In genomic region chr14:31429004-31429395, GRCm38 (mm10) we compare ENCODE assay signal across 11 mouse cellular contexts. TPM values are rescaled to one million over a fixed set of nuclear protein-coding genes. Genes with fewer than 3 reads are reported as not detected.
DNase-seq lines count a peak whose midpoint lies in the region; ATAC-seq and TF ChIP-seq lines count a peak whose summit lies in the region.
"Had no signal": no experiment of that assay in that cellular context is flagged by ENCODE, and none has a peak within 500 bp of the region (broad histone marks: within the 10 kb centered on the region; RNA-seq: fewer than 3 reads in every experiment).

No protein-coding gene starts in this region.

- H3K4me1 ChIP-seq in heart, embryonic 15.5 days (replicated peaks), result peaks cover 48% of the 10 kb centered on the region
- H3K4me1 ChIP-seq in midbrain, embryonic 11.5 days (ENCODE audit: control insufficient read depth, insufficient read depth, low read length), result no peaks in the 10 kb centered on the region
- H3K4me1 ChIP-seq in midbrain, embryonic 13.5 days (replicated peaks), result peaks cover 31% of the 10 kb centered on the region
- H3K4me1 ChIP-seq in stomach, postnatal 0 days (replicated peaks; ENCODE audit: control insufficient read depth, insufficient read depth), result peaks cover 11% of the 10 kb centered on the region; the same call in 1 of the 2 replicates

- intact Hi-C loops in heart, postnatal 36 days (cut with DNase I), result no loop called here

- no peaks in the 10 kb centered on the region for H3K9me3 ChIP-seq in heart, embryonic 15.5 days (replicated peaks)
- H3K9me3 ChIP-seq in midbrain, embryonic 11.5 days (ENCODE audit: control insufficient read depth, low read length), result no peaks in the 10 kb centered on the region; the same call in none of the 2 replicates
- H3K9me3 ChIP-seq in midbrain, embryonic 13.5 days, result peaks cover 4% of the 10 kb centered on the region; the same call in 1 of the 2 replicates
- H3K9me3 ChIP-seq in stomach, postnatal 0 days (ENCODE audit: control insufficient read depth, low read length), result no peaks in the 10 kb centered on the region
- H3K9me3 ChIP-seq: G1E had no signal

- no peak for TF ChIP-seq EP300 in stomach, postnatal 0 days (optimal IDR thresholded peaks at IDR 0.05)

- peak; percentile 33 for DNase-seq in adrenal gland, adult 2 months
- DNase-seq in adrenal gland, adult (ENCODE audit: inconsistent age in 2 of 2, low spot score in 1 of 2), result no peak
- DNase-seq in heart, postnatal 36 days, result no peak
- peak; percentile 66 for DNase-seq in midbrain, embryonic 11.5 days (ENCODE audit: low spot score, missing footprints)
- DNase-seq in stomach, postnatal 0 days (ENCODE audit: low spot score), result peak; percentile 37
- no peak for DNase-seq in thymus, postnatal 10 days (ENCODE audit: low spot score in 2 of 2)

- peak overlapping the region; percentile 84 for H3K27ac ChIP-seq in heart, embryonic 15.5 days
- H3K27ac ChIP-seq in midbrain, embryonic 11.5 days (ENCODE audit: low read depth, low read length), result no peak overlapping the region
- H3K27ac ChIP-seq in midbrain, embryonic 13.5 days, result no peak overlapping the region
- peak overlapping the region; percentile 76 for H3K27ac ChIP-seq in stomach, postnatal 0 days (replicated peaks)
- H3K27ac ChIP-seq: limb, embryonic 12.5 days; midbrain, embryonic 10.5 days had no signal

- WGBS in heart, embryonic 15.5 days, result 21% methylated on average over 5 of the region's 5 CpGs
- WGBS in midbrain, embryonic 11.5 days, result 64% methylated on average over 5 of the region's 5 CpGs
- WGBS in midbrain, embryonic 13.5 days, result 63% methylated on average over 5 of the region's 5 CpGs
- 27% methylated on average over 5 of the region's 5 CpGs for WGBS in stomach, postnatal 0 days

- no peak for TF ChIP-seq CTCF in stomach, postnatal 0 days (IDR thresholded peaks at IDR 0.05; ENCODE audit: low read depth)

- H3K36me3 ChIP-seq in heart, embryonic 15.5 days, result 0 out of 2 replicates have a peak, but pooled peaks cover 4% of the 10 kb centered on the region
- no peaks in the 10 kb centered on the region for H3K36me3 ChIP-seq in midbrain, embryonic 11.5 days (ENCODE audit: control insufficient read depth, insufficient read depth, low read length)
- H3K36me3 ChIP-seq in midbrain, embryonic 13.5 days, result peaks cover 50% of the 10 kb centered on the region
- H3K36me3 ChIP-seq in stomach, postnatal 0 days (ENCODE audit: control insufficient read depth, insufficient read depth, low read length), result no peaks in the 10 kb centered on the region
- H3K36me3 ChIP-seq: G1E had no signal

- H3K4me2 ChIP-seq in heart, embryonic 15.5 days, result peak overlapping the region; percentile 46
- H3K4me2 ChIP-seq in midbrain, embryonic 11.5 days, result no peak overlapping the region
- H3K4me2 ChIP-seq in midbrain, embryonic 13.5 days (replicated peaks), result no peak overlapping the region
- peak overlapping the region; percentile 43 for H3K4me2 ChIP-seq in stomach, postnatal 0 days (replicated peaks; ENCODE audit: low read depth)
- H3K4me2 ChIP-seq: limb, embryonic 12.5 days had no signal

- no peaks in the 10 kb centered on the region for H3K27me3 ChIP-seq in heart, embryonic 15.5 days
- H3K27me3 ChIP-seq in midbrain, embryonic 11.5 days (ENCODE audit: control insufficient read depth, insufficient read depth, low read length), result no peaks in the 10 kb centered on the region
- H3K27me3 ChIP-seq in midbrain, embryonic 13.5 days, result no peaks in the 10 kb centered on the region
- no peaks in the 10 kb centered on the region for H3K27me3 ChIP-seq in stomach, postnatal 0 days (ENCODE audit: control insufficient read depth, insufficient read depth, low read length)
- H3K27me3 ChIP-seq: limb, embryonic 12.5 days had no signal

- no peak; the same call in 1 of the 2 replicates for ATAC-seq in heart, embryonic 15.5 days (replicated peaks; ENCODE audit: insufficient number of reproducible peaks, insufficient read depth, low FRiP score, low read depth)
- ATAC-seq in midbrain, embryonic 11.5 days (ENCODE audit: low FRiP score), result no peak
- ATAC-seq in midbrain, embryonic 13.5 days, result no peak
- ATAC-seq in stomach, postnatal 0 days (ENCODE audit: low FRiP score, low TSS enrichment), result no peak

- H3K4me3 ChIP-seq in heart, embryonic 15.5 days, result peak overlapping the region; percentile 14
- no peak overlapping the region for H3K4me3 ChIP-seq in midbrain, embryonic 11.5 days (ENCODE audit: low read depth, low read length)
- H3K4me3 ChIP-seq in midbrain, embryonic 13.5 days (replicated peaks), result no peak overlapping the region
- no peak overlapping the region for H3K4me3 ChIP-seq in stomach, postnatal 0 days (ENCODE audit: low read depth, low read length)
- H3K4me3 ChIP-seq: limb, embryonic 12.5 days; midbrain, embryonic 10.5 days had no signal

- peak overlapping the region; percentile 34; the same call in 1 of the 2 replicates for H3K9ac ChIP-seq in heart, embryonic 15.5 days
- no peak overlapping the region for H3K9ac ChIP-seq in midbrain, embryonic 11.5 days (ENCODE audit: low read length)
- no peak overlapping the region for H3K9ac ChIP-seq in midbrain, embryonic 13.5 days (replicated peaks)
- H3K9ac ChIP-seq in stomach, postnatal 0 days (ENCODE audit: low read length), result no peak overlapping the region
- H3K9ac ChIP-seq: limb, embryonic 12.5 days had no signal

RNA-seq across cellular contexts. Expression of gene Sh3bp5, which starts 6.9 kb away (rescaled TPM):
- 100 to 1,000 TPM; 111 to 164 TPM for total RNA-seq in adrenal gland, adult 2 months (2021)
- polyA plus RNA-seq in adrenal gland, adult 2 months (2012; rRNA removed), result 21.1 and 28.5 TPM in 2 replicates
- polyA plus RNA-seq in heart, embryonic 15.5 days (2015; fragmentation: Nextera tagmentation; extraction: Ambion mirVana), result 21.4 and 28.4 TPM in 2 replicates
- 10 to 100 TPM; 56.4 to 60.6 TPM for total RNA-seq in heart, postnatal 36 days (2021)
- 15.3 and 15.8 TPM in 2 replicates for polyA plus RNA-seq in midbrain, embryonic 11.5 days (2014; fragmentation: Nextera tagmentation; extraction: Ambion mirVana)
- polyA plus RNA-seq in midbrain, embryonic 13.5 days (2015; fragmentation: Nextera tagmentation; extraction: Ambion mirVana), result 111 and 116 TPM in 2 replicates
- polyA plus RNA-seq in stomach, postnatal 0 days (2015; fragmentation: Nextera tagmentation; extraction: Ambion mirVana), result 9.9 and 10.9 TPM in 2 replicates

Comparison
In these comparisons a context has a peak if more than half of its experiments do, and no peak if none do; other contexts are left out.
1. DNase-seq: peak in adrenal gland, adult 2 months (single experiment), midbrain, embryonic 11.5 days (single experiment) and stomach, postnatal 0 days (single experiment); none in adrenal gland, adult (0 of 2), heart, postnatal 36 days (0 of 2) and thymus, postnatal 10 days (0 of 2).
2. H3K27ac ChIP-seq: peak in heart, embryonic 15.5 days (single experiment) and stomach, postnatal 0 days (single experiment); none in midbrain, embryonic 11.5 days (single experiment) and midbrain, embryonic 13.5 days (single experiment).
3. H3K4me2 ChIP-seq: peak in heart, embryonic 15.5 days (single experiment) and stomach, postnatal 0 days (single experiment); none in midbrain, embryonic 11.5 days (single experiment) and midbrain, embryonic 13.5 days (single experiment).